Comparison of ENCODE assay signal across 8 mouse cellular contexts in the genomic region with DNA sequence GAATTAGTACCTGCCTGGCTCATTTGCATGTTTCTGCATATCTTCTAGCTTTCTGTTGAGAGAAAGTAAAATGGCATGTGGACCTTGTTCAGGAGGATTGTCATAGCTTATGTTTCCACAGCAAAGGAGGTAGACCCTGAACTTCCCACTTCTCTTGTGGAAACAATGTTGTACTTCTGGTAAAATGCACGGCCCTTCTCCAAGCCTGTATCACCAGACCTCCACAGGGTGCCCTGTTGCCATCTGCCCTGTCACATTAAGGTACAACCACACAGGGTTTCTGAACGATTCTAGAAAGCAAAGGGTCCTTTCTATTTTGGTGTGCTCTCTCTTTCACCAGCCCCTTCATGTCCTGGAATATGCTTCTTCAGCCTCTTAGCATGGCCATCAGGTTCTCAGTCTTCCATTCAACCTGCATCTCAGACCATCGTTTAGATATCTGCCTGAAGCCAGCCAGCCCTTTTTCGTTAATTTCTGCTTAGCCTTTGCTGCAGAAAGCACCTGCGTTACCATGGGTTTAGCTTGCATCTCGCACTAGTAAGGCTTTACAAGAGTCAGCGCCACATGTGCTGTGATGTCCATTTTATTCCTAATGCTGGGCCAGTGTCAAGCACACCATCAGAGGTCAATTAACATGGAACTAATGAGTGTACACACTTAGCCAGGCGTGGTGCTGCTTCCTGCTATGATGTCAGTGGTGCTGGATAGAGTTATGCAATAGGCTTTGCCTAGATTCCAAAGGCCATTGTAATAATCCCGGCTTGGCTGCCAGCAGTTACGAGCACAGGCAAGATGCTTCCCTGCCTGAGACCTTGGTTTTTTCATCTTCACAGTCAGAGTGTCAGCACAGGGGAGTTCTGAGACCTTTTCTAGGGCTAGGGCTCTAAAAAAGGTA.
A peak's percentile ranks its signal among the peaks of the same experiment; 100 is the strongest.
DNase-seq lines count a peak whose midpoint lies in the region; ATAC-seq and TF ChIP-seq lines count a peak whose summit lies in the region.
"Had no signal": no experiment of that assay in that cellular context is flagged by ENCODE, and none has a peak within 500 bp of the region (broad histone marks: within the 10 kb centered on the region; RNA-seq: fewer than 3 reads in every experiment).

No protein-coding gene starts in this region.

- no peak for ATAC-seq in midbrain, postnatal 0 days (ENCODE audit: low FRiP score)

- no peak overlapping the region for H3K27ac ChIP-seq in midbrain, postnatal 0 days (ENCODE audit: low read depth, low read length)
- H3K27ac ChIP-seq in midbrain, embryonic 10.5 days (replicated peaks) = no peak overlapping the region
- no peak overlapping the region for H3K27ac ChIP-seq in heart, embryonic 10.5 days
- H3K27ac ChIP-seq: liver, embryonic 13.5 days had no signal

- no peaks in the 10 kb centered on the region for H3K4me1 ChIP-seq in midbrain, postnatal 0 days (ENCODE audit: insufficient read depth, low read length)
- no peaks in the 10 kb centered on the region; the same call in 1 of the 2 replicates for H3K4me1 ChIP-seq in midbrain, embryonic 10.5 days
- no peaks in the 10 kb centered on the region for H3K4me1 ChIP-seq in heart, embryonic 10.5 days
- H3K4me1 ChIP-seq: liver, embryonic 13.5 days had no signal

- DNase-seq in midbrain, postnatal 0 days (ENCODE audit: low spot score) = peak; percentile 20
- DNase-seq in midbrain, embryonic 10.5 days (ENCODE audit: low spot score) = no peak
- DNase-seq in cerebellum, adult 9-10 months = peak; percentile 69
- DNase-seq in heart, embryonic 10.5 days (ENCODE audit: low spot score) = peak; percentile 60
- peak; percentile 67 for DNase-seq in retina, postnatal 1 day
- no peak for DNase-seq in B cell, adult 2 months
- no peak for DNase-seq in frontal cortex, adult 2 months (ENCODE audit: extremely low spot score in 1 of 2, low spot score in 1 of 2)
- DNase-seq: liver, embryonic 13.5 days had no signal

- H3K36me3 ChIP-seq in midbrain, postnatal 0 days (ENCODE audit: insufficient read depth, low read length) = no peaks in the 10 kb centered on the region
- H3K36me3 ChIP-seq in midbrain, embryonic 10.5 days = no peaks in the 10 kb centered on the region
- H3K36me3 ChIP-seq in heart, embryonic 10.5 days = no peaks in the 10 kb centered on the region
- H3K36me3 ChIP-seq: liver, embryonic 13.5 days had no signal

- WGBS in midbrain, postnatal 0 days = 71% methylated on average over 10 of the region's 10 CpGs
- WGBS in midbrain, embryonic 10.5 days = 83% methylated on average over 10 of the region's 10 CpGs
- WGBS in heart, embryonic 10.5 days = 80% methylated on average over 10 of the region's 10 CpGs

- no peak overlapping the region for H3K4me3 ChIP-seq in midbrain, postnatal 0 days (ENCODE audit: low read depth, low read length)
- H3K4me3 ChIP-seq in midbrain, embryonic 10.5 days = no peak overlapping the region
- no peak overlapping the region for H3K4me3 ChIP-seq in heart, embryonic 10.5 days
- H3K4me3 ChIP-seq: liver, embryonic 13.5 days had no signal

- H3K9me3 ChIP-seq in midbrain, postnatal 0 days (ENCODE audit: low read length) = no peaks in the 10 kb centered on the region
- no peaks in the 10 kb centered on the region for H3K9me3 ChIP-seq in midbrain, embryonic 10.5 days (replicated peaks)
- H3K9me3 ChIP-seq in heart, embryonic 10.5 days = no peaks in the 10 kb centered on the region
- H3K9me3 ChIP-seq: liver, embryonic 13.5 days had no signal

- H3K9ac ChIP-seq in midbrain, postnatal 0 days (replicated peaks; ENCODE audit: low read length, poor library complexity, severe bottlenecking) = no peak overlapping the region
- H3K9ac ChIP-seq: liver, embryonic 13.5 days had no signal

- no peak overlapping the region for H3K4me2 ChIP-seq in midbrain, postnatal 0 days (ENCODE audit: low read depth, low read length, poor library complexity, severe bottlenecking)
- H3K4me2 ChIP-seq: liver, embryonic 13.5 days had no signal

- H3K27me3 ChIP-seq in midbrain, postnatal 0 days (ENCODE audit: insufficient read depth, low read length) = no peaks in the 10 kb centered on the region
- H3K27me3 ChIP-seq in midbrain, embryonic 10.5 days (ENCODE audit: low read depth, poor library complexity, severe bottlenecking) = no peaks in the 10 kb centered on the region
- H3K27me3 ChIP-seq in heart, embryonic 10.5 days (ENCODE audit: insufficient read depth, poor library complexity, severe bottlenecking) = no peaks in the 10 kb centered on the region
- H3K27me3 ChIP-seq: liver, embryonic 13.5 days had no signal

- no peak for TF ChIP-seq CTCF in midbrain, postnatal 0 days (IDR thresholded peaks at IDR 0.05)

Comparison
In these comparisons a context has a peak if more than half of its experiments do, and no peak if none do; other contexts are left out.
1. DNase-seq: peak in midbrain, postnatal 0 days (single experiment), cerebellum, adult 9-10 months (single experiment), heart, embryonic 10.5 days (single experiment) and retina, postnatal 1 day (single experiment); none in midbrain, embryonic 10.5 days (single experiment), B cell, adult 2 months (0 of 2) and frontal cortex, adult 2 months (0 of 2).